Mouse (Mus musculus): Measurements from ENCODE around the gene Olfr859. TPM values are rescaled to one million over a fixed set of nuclear protein-coding genes. Genes with fewer than 3 reads are reported as not detected.
"Not testable (repeated sequence)": the region's sequence is repeated elsewhere in the genome, so short reads cannot be mapped to it uniquely, and the experiment has no call there.

Olfr859 gene
- not detected in 2 replicates for polyA plus RNA-seq (2015; fragmentation: Nextera tagmentation; extraction: Ambion mirVana)

- H3K4me3 ChIP-seq (ENCODE audit: low read depth, low read length); H3K36me3 ChIP-seq (ENCODE audit: control insufficient read depth, insufficient read depth); H3K27ac ChIP-seq (ENCODE audit: low read length); H3K4me2 ChIP-seq (ENCODE audit: low read depth, low read length); H3K9ac ChIP-seq (ENCODE audit: low read depth, low read length); H3K9me3 ChIP-seq (replicated peaks; ENCODE audit: control insufficient read depth, low read length); ATAC-seq (ENCODE audit: low read depth); H3K27me3 ChIP-seq (ENCODE audit: control insufficient read depth, insufficient read depth, low read depth, low read length); H3K4me1 ChIP-seq (ENCODE audit: control insufficient read depth, low read depth, low read length): not testable (repeated sequence)
- 50% methylated on average over 1 of the region's 1 CpGs for WGBS (ENCODE audit: insufficient replicate concordance)
Measured at GRCm38 (mm10) chr9:19804606-19805005, at the start of gene Olfr859. Gene Olfr859 (plus strand): TSS chr9:19804906.

GRCm38 (mm10) chr9:19769136-19769535, 35.6 kb upstream of the Olfr859 start:
- H3K9me3 ChIP-seq (replicated peaks; ENCODE audit: control insufficient read depth, low read length): no peaks in the 10 kb centered on the region; the same call in 1 of the 2 replicates
- H3K4me3 ChIP-seq (ENCODE audit: low read depth, low read length): no peak overlapping the region
- no peaks in the 10 kb centered on the region for H3K4me1 ChIP-seq (ENCODE audit: control insufficient read depth, low read depth, low read length)
- no peak overlapping the region for H3K27ac ChIP-seq (ENCODE audit: low read length)
- no peak for ATAC-seq (ENCODE audit: low read depth)
- H3K9ac ChIP-seq (ENCODE audit: low read depth, low read length): no peak overlapping the region
- H3K27me3 ChIP-seq (ENCODE audit: control insufficient read depth, insufficient read depth, low read depth, low read length): no peaks in the 10 kb centered on the region
- H3K36me3 ChIP-seq (ENCODE audit: control insufficient read depth, insufficient read depth): no peaks in the 10 kb centered on the region
- 68% methylated on average over 14 of the region's 14 CpGs for WGBS (ENCODE audit: insufficient replicate concordance)
- no peak overlapping the region for H3K4me2 ChIP-seq (ENCODE audit: low read depth, low read length)

GRCm38 (mm10) chr9:19769701-19770100, 35.0 kb upstream of the Olfr859 start:
- Histone ChIP-seq H3K36me3 (ENCODE audit: control insufficient read depth, insufficient read depth) (no peaks in the 10 kb centered on the region), H3K27me3 (ENCODE audit: control insufficient read depth, insufficient read depth, low read depth, low read length) (no peaks in the 10 kb centered on the region), H3K9me3 (replicated peaks; ENCODE audit: control insufficient read depth, low read length) (no peaks in the 10 kb centered on the region; the same call in 1 of the 2 replicates), H3K4me3 (ENCODE audit: low read depth, low read length) (no peak overlapping the region), H3K9ac (ENCODE audit: low read depth, low read length) (no peak overlapping the region), H3K27ac (ENCODE audit: low read length) (no peak overlapping the region), H3K4me1 (ENCODE audit: control insufficient read depth, low read depth, low read length) (no peaks in the 10 kb centered on the region), H3K4me2 (ENCODE audit: low read depth, low read length) (no peak overlapping the region)
- whole genome bisulfite sequencing (ENCODE audit: insufficient replicate concordance): 75% methylated on average over 14 of the region's 14 CpGs
- ATAC-seq (ENCODE audit: low read depth): no peak

GRCm38 (mm10) chr9:19779983-19780382, 24.7 kb upstream of the Olfr859 start, which contains the start of gene Olfr58:
Gene Olfr58 (plus strand): TSS chr9:19780283.
- no peak within 1 kb of the TSS for H3K9ac ChIP-seq (ENCODE audit: low read depth, low read length)
- H3K4me2 ChIP-seq (ENCODE audit: low read depth, low read length): no peak within 1 kb of the TSS
- no peak within 1 kb of the TSS for H3K27ac ChIP-seq (ENCODE audit: low read length)
- H3K4me3 ChIP-seq (ENCODE audit: low read depth, low read length): no peak within 1 kb of the TSS
- no peaks in the 10 kb centered on the region for H3K4me1 ChIP-seq (ENCODE audit: control insufficient read depth, low read depth, low read length)
- no peak for ATAC-seq (ENCODE audit: low read depth)
- no peaks in the 10 kb centered on the region for H3K27me3 ChIP-seq (ENCODE audit: control insufficient read depth, insufficient read depth, low read depth, low read length)
- H3K36me3 ChIP-seq (ENCODE audit: control insufficient read depth, insufficient read depth): no peaks in the 10 kb centered on the region
- H3K9me3 ChIP-seq (replicated peaks; ENCODE audit: control insufficient read depth, low read length): no peaks in the 10 kb centered on the region

- Histone ChIP-seq H3K9me3 (replicated peaks; ENCODE audit: control insufficient read depth, low read length) (no peaks in the 10 kb centered on the region), H3K4me1 (ENCODE audit: control insufficient read depth, low read depth, low read length) (no peaks in the 10 kb centered on the region), H3K4me3 (ENCODE audit: low read depth, low read length) (no peak overlapping the region), H3K27ac (ENCODE audit: low read length) (no peak overlapping the region), H3K4me2 (ENCODE audit: low read depth, low read length) (no peak overlapping the region), H3K27me3 (ENCODE audit: control insufficient read depth, insufficient read depth, low read depth, low read length) (no peaks in the 10 kb centered on the region), H3K36me3 (ENCODE audit: control insufficient read depth, insufficient read depth) (no peaks in the 10 kb centered on the region), H3K9ac (ENCODE audit: low read depth, low read length) (no peak overlapping the region)
- ATAC-seq (ENCODE audit: low read depth): no peak
- WGBS (ENCODE audit: insufficient replicate concordance): 44% methylated on average over 1 of the region's 1 CpGs
Measured at GRCm38 (mm10) chr9:19803000-19803399, 1.7 kb upstream of the Olfr859 start.

GRCm38 (mm10) chr9:19849647-19850046, 44.9 kb downstream of the Olfr859 start, which contains the start of gene Olfr860:
Gene Olfr860 (minus strand): TSS chr9:19849747.
- no peak within 1 kb of the TSS for H3K9ac ChIP-seq (ENCODE audit: low read depth, low read length)

More at GRCm38 (mm10) chr9:19849647-19850046, 44.9 kb downstream of the Olfr859 start, which contains the start of gene Olfr860:
- 49% methylated on average over 1 of the region's 1 CpGs for WGBS (ENCODE audit: insufficient replicate concordance)
- Histone ChIP-seq H3K4me1 (ENCODE audit: control insufficient read depth, low read depth, low read length) (no peaks in the 10 kb centered on the region), H3K4me2 (ENCODE audit: low read depth, low read length) (no peak within 1 kb of the TSS), H3K27me3 (ENCODE audit: control insufficient read depth, insufficient read depth, low read depth, low read length) (no peaks in the 10 kb centered on the region), H3K4me3 (ENCODE audit: low read depth, low read length) (no peak within 1 kb of the TSS), H3K9me3 (replicated peaks; ENCODE audit: control insufficient read depth, low read length) (no peaks in the 10 kb centered on the region), H3K36me3 (ENCODE audit: control insufficient read depth, insufficient read depth) (no peaks in the 10 kb centered on the region), H3K27ac (ENCODE audit: low read length) (no peak within 1 kb of the TSS)
- no peak for ATAC-seq (ENCODE audit: low read depth)

Other genes with a start within 250 kb of the Olfr859 start
- gene Olfr854, start 237.5 kb upstream of the Olfr859 start, polyA plus RNA-seq (2015; fragmentation: Nextera tagmentation; extraction: Ambion mirVana): not detected in 2 replicates
- gene Olfr855, start 222.3 kb upstream of the Olfr859 start, polyA plus RNA-seq (2015; fragmentation: Nextera tagmentation; extraction: Ambion mirVana): not detected in 2 replicates
- 6.9 and 7.4 TPM in 2 replicates for gene Zfp317, start 182.8 kb upstream of the Olfr859 start, polyA plus RNA-seq (2015; fragmentation: Nextera tagmentation; extraction: Ambion mirVana)
- not detected in 2 replicates for gene Olfr857, start 95.5 kb upstream of the Olfr859 start, polyA plus RNA-seq (2015; fragmentation: Nextera tagmentation; extraction: Ambion mirVana)
- not detected in 2 replicates for gene Olfr58, start 24.6 kb upstream of the Olfr859 start, polyA plus RNA-seq (2015; fragmentation: Nextera tagmentation; extraction: Ambion mirVana)
- gene Olfr860, start 44.8 kb downstream of the Olfr859 start, polyA plus RNA-seq (2015; fragmentation: Nextera tagmentation; extraction: Ambion mirVana): not detected in 2 replicates
- not detected in 2 replicates for gene Olfr862, start 83.1 kb downstream of the Olfr859 start, polyA plus RNA-seq (2015; fragmentation: Nextera tagmentation; extraction: Ambion mirVana)
- 0.12 and 0.14 TPM in 2 replicates for gene Olfr77, start 112.0 kb downstream of the Olfr859 start, polyA plus RNA-seq (2015; fragmentation: Nextera tagmentation; extraction: Ambion mirVana)
- gene Olfr866, start 223.1 kb downstream of the Olfr859 start, polyA plus RNA-seq (2015; fragmentation: Nextera tagmentation; extraction: Ambion mirVana): not detected in 2 replicates

All from liver, embryonic 16.5 days (tissue).